Mouse (Mus musculus) induced T-regulatory cell, adult 2 months (primary cell): ENCODE measurements around the gene Hectd4.
A peak's percentile ranks its signal among the peaks of the same experiment; 100 is the strongest.
"Not testable (repeated sequence)": the region's sequence is repeated elsewhere in the genome, so short reads cannot be mapped to it uniquely, and the experiment has no call there.

Experiments used
- DNase-seq: peaks from one replicate; pipeline ENCODE4 v3.0.0-alpha.2; 2012; ENCODE audit warnings: low read depth

Gene Hectd4

GRCm38 (mm10) chr5:121219980-121220731, at the start of gene Hectd4:
Hectd4 (plus strand) TSS chr5:121220219.
- DNase-seq = peak; percentile 98

- peak; percentile 39 for DNase-seq
Measured at GRCm38 (mm10) chr5:121172835-121173234, 47.2 kb upstream of the Hectd4 start.

- DNase-seq = no peak
Measured at GRCm38 (mm10) chr5:121179077-121179857, 40.8 kb upstream of the Hectd4 start.

- DNase-seq = no peak
Measured at GRCm38 (mm10) chr5:121183269-121183668, 36.8 kb upstream of the Hectd4 start.

GRCm38 (mm10) chr5:121184375-121184774, 35.6 kb upstream of the Hectd4 start:
- no peak for DNase-seq

- no peak for DNase-seq
Measured at GRCm38 (mm10) chr5:121184945-121185551, 35.0 kb upstream of the Hectd4 start.

GRCm38 (mm10) chr5:121187580-121188001, 32.4 kb upstream of the Hectd4 start:
- no peak for DNase-seq

- no peak for DNase-seq
Measured at GRCm38 (mm10) chr5:121188265-121188664, 31.8 kb upstream of the Hectd4 start.

GRCm38 (mm10) chr5:121189182-121189581, 30.8 kb upstream of the Hectd4 start:
- DNase-seq = no peak

- no peak for DNase-seq
Measured at GRCm38 (mm10) chr5:121190210-121190835, 29.7 kb upstream of the Hectd4 start.

- peak; percentile 92 for DNase-seq
Measured at GRCm38 (mm10) chr5:121190836-121191583, 29.0 kb upstream of the Hectd4 start, which contains the start of gene Ptpn11. Ptpn11 (minus strand) TSS chr5:121191397.

GRCm38 (mm10) chr5:121191584-121191906, 28.5 kb upstream of the Hectd4 start:
- DNase-seq = no peak

GRCm38 (mm10) chr5:121194173-121194572, 25.8 kb upstream of the Hectd4 start:
- no peak for DNase-seq

GRCm38 (mm10) chr5:121196764-121197163, 23.3 kb upstream of the Hectd4 start:
- no peak for DNase-seq

GRCm38 (mm10) chr5:121197337-121197736, 22.7 kb upstream of the Hectd4 start:
- DNase-seq = no peak

GRCm38 (mm10) chr5:121198376-121198775, 21.6 kb upstream of the Hectd4 start:
- DNase-seq = no peak

- DNase-seq = peak; percentile 96
Measured at GRCm38 (mm10) chr5:121201739-121202138, 18.3 kb upstream of the Hectd4 start.

- DNase-seq = peak; percentile 48
Measured at GRCm38 (mm10) chr5:121202467-121202866, 17.6 kb upstream of the Hectd4 start.

GRCm38 (mm10) chr5:121204132-121205089, 15.6 kb upstream of the Hectd4 start, which contains the start of gene Rpl6:
Rpl6 (plus strand) TSS chr5:121204481.
- peak; percentile 92 for DNase-seq

- DNase-seq = not testable (repeated sequence)
Measured at GRCm38 (mm10) chr5:121205537-121206130, 14.4 kb upstream of the Hectd4 start.
